9 mouse cellular contexts compared by ENCODE assay signal in genomic region chr2:65471311-65471882, GRCm38 (mm10).
DNase-seq lines count a peak whose midpoint lies in the region; ATAC-seq and TF ChIP-seq lines count a peak whose summit lies in the region.
"Had no signal": no experiment of that assay in that cellular context is flagged by ENCODE, and none has a peak within 500 bp of the region (broad histone marks: within the 10 kb centered on the region; RNA-seq: fewer than 3 reads in every experiment).

No protein-coding gene starts in this region.

- dilution Hi-C loops in CH12.LX (cut with MboI; ENCODE audit: extremely low pct_ligation_motif_present, extremely low pct_unique_long_range_greater_than_20kb, low sequenced_read_pairs): no loop called here

- TF ChIP-seq CTCF in CH12.LX (conservative IDR thresholded peaks at IDR 0.05 in 1 of 2, IDR thresholded peaks at IDR 0.05 in 1 of 2; ENCODE audit: low read depth in 2 of 2, low read length in 2 of 2): no peak

- in situ Hi-C loops in CH12.LX (cut with MboI; ENCODE audit: low pct_ligation_motif_present, low pct_unique_long_range_greater_than_20kb, low sequenced_read_pairs): no loop called here

- 72% methylated on average over 11 of the region's 11 CpGs for whole genome bisulfite sequencing in heart, embryonic 14.5 days
- WGBS in heart, embryonic 10.5 days: 77% methylated on average over 11 of the region's 11 CpGs
- 68% methylated on average over 11 of the region's 11 CpGs for WGBS in embryonic facial prominence, embryonic 10.5 days
- WGBS in midbrain, embryonic 11.5 days: 56% methylated on average over 11 of the region's 11 CpGs

- H3K79me2 ChIP-seq in CH12.LX (replicated peaks; ENCODE audit: control insufficient read depth, extremely low read depth, insufficient read depth, poor library complexity, severe bottlenecking): no peaks in the 10 kb centered on the region

- no peaks in the 10 kb centered on the region for H3K9me3 ChIP-seq in heart, embryonic 14.5 days (ENCODE audit: control insufficient read depth, low read length)
- no peaks in the 10 kb centered on the region for H3K9me3 ChIP-seq in heart, embryonic 10.5 days
- H3K9me3 ChIP-seq in CH12.LX (replicated peaks; ENCODE audit: low read length): no peaks in the 10 kb centered on the region
- no peaks in the 10 kb centered on the region for H3K9me3 ChIP-seq in embryonic facial prominence, embryonic 10.5 days
- H3K9me3 ChIP-seq in midbrain, embryonic 11.5 days (ENCODE audit: control insufficient read depth, low read length): no peaks in the 10 kb centered on the region

- H3K27me3 ChIP-seq in heart, embryonic 14.5 days (ENCODE audit: control insufficient read depth, insufficient read depth, low read length): no peaks in the 10 kb centered on the region
- H3K27me3 ChIP-seq in heart, embryonic 10.5 days (ENCODE audit: insufficient read depth, poor library complexity, severe bottlenecking): no peaks in the 10 kb centered on the region
- no peaks in the 10 kb centered on the region for H3K27me3 ChIP-seq in CH12.LX (replicated peaks)
- H3K27me3 ChIP-seq in embryonic facial prominence, embryonic 10.5 days (replicated peaks; ENCODE audit: low read depth, poor library complexity, severe bottlenecking): no peaks in the 10 kb centered on the region
- H3K27me3 ChIP-seq in midbrain, embryonic 11.5 days (ENCODE audit: control insufficient read depth, insufficient read depth, low read length): no peaks in the 10 kb centered on the region

- H3K27ac ChIP-seq in heart, embryonic 14.5 days (replicated peaks in 1 of 2; ENCODE audit: control insufficient read depth in 1 of 2, insufficient read depth in 1 of 2, low read depth in 2 of 2, low read length in 2 of 2): no peak overlapping the region
- no peak overlapping the region for H3K27ac ChIP-seq in heart, embryonic 10.5 days
- H3K27ac ChIP-seq in CH12.LX (ENCODE audit: insufficient read depth, low read depth): no peak overlapping the region
- H3K27ac ChIP-seq in embryonic facial prominence, embryonic 10.5 days (replicated peaks): no peak overlapping the region
- H3K27ac ChIP-seq in midbrain, embryonic 11.5 days (ENCODE audit: low read depth, low read length): peak overlapping the region; percentile 40; the same call in 1 of the 2 replicates

- no peak for TF ChIP-seq POLR2A in CH12.LX (IDR thresholded peaks at IDR 0.05; ENCODE audit: low read depth, low read length)

- no peaks in the 10 kb centered on the region for H3K4me1 ChIP-seq in heart, embryonic 14.5 days (ENCODE audit: control insufficient read depth in 2 of 2, insufficient read depth in 2 of 2, low read length in 2 of 2)
- no peaks in the 10 kb centered on the region for H3K4me1 ChIP-seq in heart, embryonic 10.5 days
- H3K4me1 ChIP-seq in CH12.LX (ENCODE audit: control insufficient read depth in 1 of 2, insufficient read depth in 2 of 2): peaks cover 0 to 6% of the 10 kb centered on the region in 2 experiments; a peak in 2 of 4 replicates
- no peaks in the 10 kb centered on the region for H3K4me1 ChIP-seq in embryonic facial prominence, embryonic 10.5 days
- peaks cover 4% of the 10 kb centered on the region; the same call in 1 of the 2 replicates for H3K4me1 ChIP-seq in midbrain, embryonic 11.5 days (ENCODE audit: control insufficient read depth, insufficient read depth, low read length)

- TF ChIP-seq RAD21 in CH12.LX (IDR thresholded peaks at IDR 0.05; ENCODE audit: low read depth, low read length): no peak

- no peak for ATAC-seq in heart, embryonic 14.5 days (ENCODE audit: insufficient number of reproducible peaks, insufficient read depth, low FRiP score, low read depth)
- peak; percentile 69; the same call in 1 of the 2 replicates for ATAC-seq in midbrain, embryonic 11.5 days (ENCODE audit: low FRiP score)
- no peak for ATAC-seq in megakaryocyte progenitor cell, adult 5-6 weeks (replicated peaks; ENCODE audit: poor library complexity)

- H3K36me3 ChIP-seq in heart, embryonic 14.5 days (ENCODE audit: control insufficient read depth, insufficient read depth, low read length): no peaks in the 10 kb centered on the region
- no peaks in the 10 kb centered on the region for H3K36me3 ChIP-seq in heart, embryonic 10.5 days
- no peaks in the 10 kb centered on the region for H3K36me3 ChIP-seq in CH12.LX (replicated peaks in 1 of 2; ENCODE audit: control insufficient read depth in 1 of 2, insufficient read depth in 1 of 2, low read length in 1 of 2)
- no peaks in the 10 kb centered on the region for H3K36me3 ChIP-seq in embryonic facial prominence, embryonic 10.5 days (replicated peaks)
- H3K36me3 ChIP-seq in midbrain, embryonic 11.5 days (ENCODE audit: control insufficient read depth, insufficient read depth, low read length): no peaks in the 10 kb centered on the region

- TF ChIP-seq EP300 in CH12.LX (IDR thresholded peaks at IDR 0.05; ENCODE audit: low read length): no peak

- H3K4me2 ChIP-seq in heart, embryonic 14.5 days (ENCODE audit: low read length): peak overlapping the region; percentile 26; the same call in 1 of the 2 replicates
- peak overlapping the region; percentile 47 for H3K4me2 ChIP-seq in CH12.LX (ENCODE audit: insufficient read depth, low read depth, poor library complexity, severe bottlenecking)
- H3K4me2 ChIP-seq in midbrain, embryonic 11.5 days: no peak overlapping the region

- no peak for DNase-seq in heart, embryonic 10.5 days (ENCODE audit: low spot score)
- DNase-seq in CH12.LX (ENCODE audit: extremely low read depth): peak; percentile 31
- peak; percentile 10 for DNase-seq in embryonic facial prominence, embryonic 10.5 days (ENCODE audit: low spot score)
- peak; percentile 88 for DNase-seq in midbrain, embryonic 11.5 days (ENCODE audit: low spot score, missing footprints)
- no peak for DNase-seq in thymus, postnatal 10 days (ENCODE audit: low spot score in 2 of 2)
- DNase-seq in natural killer cell, adult 2 months (ENCODE audit: low spot score in 2 of 2): no peak
- DNase-seq: thymus, postnatal 25 days had no signal

- H3K9ac ChIP-seq in heart, embryonic 14.5 days (ENCODE audit: low read length): no peak overlapping the region; the same call in 1 of the 2 replicates
- H3K9ac ChIP-seq in CH12.LX (ENCODE audit: insufficient read depth, low read depth): peak overlapping the region; percentile 17; the same call in 1 of the 2 replicates
- 0 out of 2 replicates have a peak overlapping the region, but pooled peaks have one; percentile 27 for H3K9ac ChIP-seq in midbrain, embryonic 11.5 days (ENCODE audit: low read length)

- no peak overlapping the region for H3K4me3 ChIP-seq in heart, embryonic 14.5 days (ENCODE audit: control insufficient read depth in 1 of 2, insufficient read depth in 1 of 2, low read depth in 1 of 2, low read length in 2 of 2)
- no peak overlapping the region for H3K4me3 ChIP-seq in heart, embryonic 10.5 days
- H3K4me3 ChIP-seq in CH12.LX (replicated peaks in 1 of 3; ENCODE audit: low read depth in 2 of 3, low read length in 2 of 3, poor library complexity in 1 of 3): no peak overlapping the region
- H3K4me3 ChIP-seq in embryonic facial prominence, embryonic 10.5 days: no peak overlapping the region
- no peak overlapping the region for H3K4me3 ChIP-seq in midbrain, embryonic 11.5 days (ENCODE audit: low read depth, low read length)

TF ChIP-seq in CH12.LX, 34 proteins besides CTCF, POLR2A, EP300 and RAD21:
- TF ChIP-seq IRF4 (IDR thresholded peaks at IDR 0.05; ENCODE audit: low read depth, low read length): peak; percentile 44; the same call in 1 of the 2 replicates
- no peak for TF ChIP-seq CHD2 (IDR thresholded peaks at IDR 0.05; ENCODE audit: low read length)

Comparison
In these comparisons a context has a peak if more than half of its experiments do, and no peak if none do; other contexts are left out.
1. DNase-seq: peak in CH12.LX (single experiment), embryonic facial prominence, embryonic 10.5 days (single experiment) and midbrain, embryonic 11.5 days (single experiment); none in heart, embryonic 10.5 days (single experiment), thymus, postnatal 10 days (0 of 2) and natural killer cell, adult 2 months (0 of 2).